Mouse (Mus musculus): ENCODE data around the gene Pnpla3. TPM values are rescaled to one million over a fixed set of nuclear protein-coding genes. Genes with fewer than 3 reads are reported as not detected.

The Pnpla3 gene
- polyA plus RNA-seq (2016; fragmentation: Nextera tagmentation; extraction: Ambion mirVana), result 0.10 and 0.19 TPM in 2 replicates

DNA sequence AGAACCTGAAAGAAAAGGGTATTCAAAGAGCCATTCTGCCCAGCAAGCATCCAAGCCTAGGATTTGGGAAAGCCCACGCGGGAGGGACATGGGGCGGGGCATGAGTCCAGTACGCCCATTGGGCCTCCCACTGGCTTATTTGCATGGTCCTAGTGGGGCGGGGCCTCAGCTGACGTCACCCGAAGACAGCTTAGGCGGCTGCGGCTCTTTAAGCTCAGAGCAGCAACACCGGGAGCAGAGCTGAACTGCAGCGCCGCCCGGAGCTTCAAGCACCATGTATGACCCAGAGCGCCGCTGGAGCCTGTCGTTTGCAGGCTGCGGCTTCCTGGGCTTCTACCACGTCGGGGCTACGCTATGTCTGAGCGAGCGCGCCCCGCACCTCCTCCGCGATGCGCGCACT, at the start of gene Pnpla3:
TSS of gene Pnpla3 (plus strand) at position 238 of the 400 bp plus-strand sequence.
- Histone ChIP-seq H3K4me3 (peak within 1 kb of the TSS; percentile 62), H3K27ac (peak within 1 kb of the TSS; percentile 66), H3K9me3 (replicated peaks) (no peaks in the 10 kb centered on the region), H3K36me3 (no peaks in the 10 kb centered on the region), H3K4me1 (peaks cover 20% of the 10 kb centered on the region), H3K27me3 (ENCODE audit: low read depth, poor library complexity, severe bottlenecking) (peaks cover 22% of the 10 kb centered on the region)
- peak; percentile 92 for DNase-seq (ENCODE audit: low spot score)
- 0% methylated on average over 28 of the region's 28 CpGs for WGBS

DNA sequence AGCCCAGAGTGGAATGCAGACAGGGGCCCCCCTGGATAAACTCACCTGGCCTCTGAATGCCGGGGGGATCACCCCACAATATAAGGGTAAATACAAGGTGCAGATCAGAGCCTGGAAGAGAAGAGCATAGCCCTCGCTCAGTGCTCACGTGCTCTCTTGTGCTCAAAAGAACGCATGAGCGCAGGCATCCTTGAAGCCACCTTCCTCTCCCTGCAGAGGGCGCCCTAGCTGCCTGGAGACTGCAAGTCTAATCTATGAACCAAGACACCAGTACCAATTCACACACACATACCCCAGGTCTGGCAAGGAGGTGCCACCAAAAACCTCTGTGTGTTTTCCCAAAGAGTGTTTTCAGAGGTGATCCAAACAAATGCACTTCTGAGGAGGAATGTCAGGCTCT, 47.0 kb upstream of the Pnpla3 start:
- H3K9me3 ChIP-seq (replicated peaks), result no peaks in the 10 kb centered on the region
- no peaks in the 10 kb centered on the region for H3K4me1 ChIP-seq
- WGBS, result 34% methylated on average over 6 of the region's 6 CpGs
- no peaks in the 10 kb centered on the region for H3K27me3 ChIP-seq (ENCODE audit: low read depth, poor library complexity, severe bottlenecking)
- no peaks in the 10 kb centered on the region for H3K36me3 ChIP-seq
- no peak overlapping the region for H3K27ac ChIP-seq
- no peak overlapping the region for H3K4me3 ChIP-seq
- no peak for DNase-seq (ENCODE audit: low spot score)

DNA sequence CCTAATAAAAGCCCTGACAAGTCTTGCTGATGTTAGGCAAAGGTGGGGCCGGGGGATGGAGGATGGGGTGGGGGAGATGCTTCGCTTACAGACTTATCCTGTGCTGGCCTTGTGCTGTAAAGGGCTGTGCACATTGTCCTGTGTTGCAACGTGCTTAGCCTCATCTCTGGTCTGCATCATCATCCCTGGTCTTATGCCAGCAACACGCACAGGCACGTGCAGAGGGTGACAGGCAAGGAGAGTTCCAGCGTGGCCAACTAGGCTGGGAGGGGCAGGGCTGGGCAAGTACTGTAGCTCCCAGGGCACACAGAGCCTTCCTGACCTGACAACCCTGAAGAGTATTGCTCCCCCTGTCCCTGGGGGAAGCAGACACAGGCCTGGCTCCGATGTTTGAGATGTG, 46.6 kb upstream of the Pnpla3 start:
- no peak for DNase-seq (ENCODE audit: low spot score)
- Histone ChIP-seq H3K9me3 (replicated peaks) (no peaks in the 10 kb centered on the region), H3K27me3 (ENCODE audit: low read depth, poor library complexity, severe bottlenecking) (no peaks in the 10 kb centered on the region), H3K4me3 (no peak overlapping the region), H3K36me3 (no peaks in the 10 kb centered on the region), H3K27ac (no peak overlapping the region), H3K4me1 (no peaks in the 10 kb centered on the region)
- 73% methylated on average over 7 of the region's 7 CpGs for WGBS

DNA sequence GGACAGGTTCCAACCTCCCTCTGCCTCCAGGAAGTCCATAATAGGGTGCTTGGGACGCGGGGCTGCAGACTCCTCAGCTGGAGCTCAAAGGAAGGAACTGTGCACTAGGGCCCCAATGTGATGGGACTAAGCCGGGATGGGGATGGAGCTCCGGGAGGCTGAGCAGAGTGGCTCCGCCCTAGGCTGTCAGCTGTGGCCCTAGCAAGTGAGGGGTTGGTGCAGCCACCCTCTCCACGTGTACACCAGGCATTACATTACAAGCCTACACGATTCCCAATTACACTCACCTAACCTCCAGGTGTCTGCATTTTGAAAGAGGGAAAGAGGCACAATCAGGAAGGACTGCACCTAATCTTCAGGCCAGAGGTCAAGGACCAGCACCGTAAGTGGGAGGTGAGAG, 44.6 kb upstream of the Pnpla3 start, which contains the start of gene Pnpla5:
TSS of gene Pnpla5 (minus strand) at position 101 of the 400 bp plus-strand sequence.
- DNase-seq (ENCODE audit: low spot score), result no peak
- no peak within 1 kb of the TSS for H3K4me3 ChIP-seq
- 75% methylated on average over 8 of the region's 8 CpGs for WGBS

DNA sequence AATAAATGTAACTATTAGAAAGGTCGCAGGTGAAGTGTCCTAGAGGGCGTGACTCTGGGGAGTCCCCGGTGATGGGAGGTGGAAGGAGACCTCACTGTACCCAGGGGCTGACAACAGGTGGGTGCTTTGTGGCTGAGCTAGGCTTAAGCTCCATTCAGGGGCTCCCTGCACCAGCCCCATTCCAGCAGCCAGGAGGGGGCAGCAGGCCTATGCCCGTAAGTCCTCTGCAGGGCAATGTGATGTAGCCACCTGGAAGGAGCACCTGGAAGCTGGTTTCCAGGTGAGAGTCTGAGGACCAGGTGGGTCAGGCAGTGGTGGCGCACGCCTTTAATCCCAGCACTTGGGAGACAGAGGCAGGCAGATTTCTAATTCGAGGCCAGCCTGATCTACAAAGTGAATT, 43.6 kb upstream of the Pnpla3 start:
- H3K9me3 ChIP-seq (replicated peaks), result no peaks in the 10 kb centered on the region
- no peak overlapping the region for H3K27ac ChIP-seq
- H3K27me3 ChIP-seq (ENCODE audit: low read depth, poor library complexity, severe bottlenecking), result no peaks in the 10 kb centered on the region
- 72% methylated on average over 7 of the region's 7 CpGs for WGBS
- no peaks in the 10 kb centered on the region for H3K36me3 ChIP-seq
- H3K4me1 ChIP-seq, result no peaks in the 10 kb centered on the region
- no peak overlapping the region for H3K4me3 ChIP-seq
- DNase-seq (ENCODE audit: low spot score), result no peak

More for the DNA sequence above, 44.6 kb upstream of the Pnpla3 start, which contains the start of gene Pnpla5:
- no peaks in the 10 kb centered on the region for H3K36me3 ChIP-seq
- no peaks in the 10 kb centered on the region for H3K27me3 ChIP-seq (ENCODE audit: low read depth, poor library complexity, severe bottlenecking)
- no peak within 1 kb of the TSS for H3K27ac ChIP-seq
- H3K4me1 ChIP-seq, result no peaks in the 10 kb centered on the region
- no peaks in the 10 kb centered on the region for H3K9me3 ChIP-seq (replicated peaks)

DNA sequence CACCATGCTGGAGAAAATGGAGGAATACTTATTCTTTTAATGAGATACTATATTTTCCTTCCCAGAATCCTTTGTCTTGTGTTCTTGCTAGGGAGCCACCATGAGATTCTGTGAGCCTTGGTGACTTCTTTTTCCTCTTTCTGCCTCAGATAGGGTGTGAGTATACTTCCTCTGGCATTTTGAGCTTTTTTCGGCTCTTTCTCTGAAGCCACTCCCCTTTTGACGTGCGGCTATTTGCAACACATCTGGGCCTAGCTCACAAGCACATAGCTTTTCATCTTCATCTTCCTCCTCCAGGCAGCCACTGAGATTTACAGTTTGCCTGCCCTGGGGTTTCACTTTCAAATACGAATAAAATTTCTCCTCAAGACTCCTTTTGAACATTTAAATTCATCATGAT, 41.2 kb upstream of the Pnpla3 start:
- no peaks in the 10 kb centered on the region for H3K27me3 ChIP-seq (ENCODE audit: low read depth, poor library complexity, severe bottlenecking)
- no peak for DNase-seq (ENCODE audit: low spot score)
- no peaks in the 10 kb centered on the region for H3K9me3 ChIP-seq (replicated peaks)
- no peaks in the 10 kb centered on the region for H3K4me1 ChIP-seq
- no peak overlapping the region for H3K27ac ChIP-seq
- H3K36me3 ChIP-seq, result no peaks in the 10 kb centered on the region
- 72% methylated on average over 4 of the region's 4 CpGs for WGBS
- no peak overlapping the region for H3K4me3 ChIP-seq

DNA sequence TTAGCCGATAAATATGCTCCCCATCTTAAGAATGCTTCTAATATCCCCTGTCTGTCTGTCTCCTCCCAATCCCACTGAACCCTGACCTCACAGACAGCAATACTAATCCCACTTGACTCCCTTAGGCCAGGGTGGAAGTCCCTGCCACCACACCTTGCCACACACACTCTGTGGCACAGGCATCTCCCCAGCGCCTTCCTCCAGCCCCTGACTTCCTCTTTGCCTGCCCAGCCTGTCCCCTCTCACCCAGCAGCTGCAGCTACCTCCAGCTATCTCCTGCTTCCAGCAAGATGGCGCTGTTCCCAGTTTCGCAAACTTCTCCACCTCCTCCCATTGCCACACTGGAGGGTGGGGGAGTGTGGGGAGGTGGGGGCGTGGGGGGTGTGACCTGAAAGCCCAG, 40.8 kb upstream of the Pnpla3 start:
- H3K4me3 ChIP-seq, result no peak overlapping the region
- DNase-seq (ENCODE audit: low spot score), result no peak
- WGBS, result 38% methylated on average over 5 of the region's 5 CpGs

DNA sequence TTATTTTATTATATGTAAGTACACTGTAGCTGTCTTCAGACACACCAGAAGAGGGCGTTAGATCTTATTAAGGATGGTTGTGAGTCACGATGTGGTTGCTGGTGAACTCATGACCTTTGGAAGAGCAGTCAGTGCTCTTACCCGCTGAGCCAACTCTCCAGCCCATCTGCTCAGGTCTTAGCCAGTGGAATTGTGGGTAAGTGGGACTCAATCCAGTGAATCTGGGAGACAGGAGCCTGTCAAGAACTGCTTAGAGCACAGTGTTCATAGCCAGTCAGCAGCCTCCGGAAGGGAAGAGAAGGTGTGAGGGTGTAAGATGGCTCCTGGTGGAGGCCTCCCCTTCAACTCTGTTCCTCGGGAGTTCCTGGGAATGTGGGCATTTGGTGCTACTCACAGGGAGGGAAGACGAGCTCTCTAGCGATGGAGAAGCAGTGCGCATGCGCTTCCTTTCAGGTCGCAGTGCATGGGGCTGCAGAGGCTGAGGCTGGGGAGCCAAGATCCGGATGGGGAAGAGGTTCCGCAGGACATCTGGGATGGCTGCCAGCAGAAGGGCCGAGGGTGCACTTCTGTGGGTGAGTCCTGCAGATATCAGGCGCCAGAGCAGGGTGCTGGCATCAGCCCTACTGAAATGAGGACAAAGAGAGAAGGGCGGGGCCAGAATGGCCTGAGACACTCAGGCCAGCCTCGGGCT, 36.4 kb upstream of the Pnpla3 start:
- WGBS, result 65% methylated on average over 16 of the region's 16 CpGs
- DNase-seq (ENCODE audit: low spot score), result no peak
- H3K36me3 ChIP-seq, result no peaks in the 10 kb centered on the region

More for the DNA sequence above, 40.8 kb upstream of the Pnpla3 start:
- Histone ChIP-seq H3K36me3 (no peaks in the 10 kb centered on the region), H3K27ac (no peak overlapping the region), H3K4me1 (no peaks in the 10 kb centered on the region), H3K9me3 (replicated peaks) (no peaks in the 10 kb centered on the region), H3K27me3 (ENCODE audit: low read depth, poor library complexity, severe bottlenecking) (no peaks in the 10 kb centered on the region)

DNA sequence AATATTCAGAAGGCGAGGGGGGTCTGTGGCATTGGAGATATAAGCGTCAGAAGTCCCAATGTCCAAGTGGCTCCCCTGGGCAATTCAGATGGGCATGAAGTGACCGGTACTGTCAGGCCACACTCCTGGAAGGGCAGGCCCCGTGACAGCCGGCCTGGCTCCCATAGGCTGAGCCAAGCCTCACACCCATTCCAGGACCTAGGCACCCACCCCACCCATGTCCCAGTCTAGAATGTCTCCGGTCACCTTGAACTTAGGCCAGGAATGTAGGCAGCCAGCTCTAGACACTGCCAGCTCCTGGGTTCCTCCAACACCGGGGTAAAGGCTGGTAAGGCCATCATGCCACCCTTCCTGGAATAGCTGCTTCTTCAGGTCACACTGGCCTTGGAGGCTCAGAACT, 35.7 kb upstream of the Pnpla3 start:
- WGBS, result 95% methylated on average over 7 of the region's 7 CpGs
- H3K4me1 ChIP-seq, result no peaks in the 10 kb centered on the region
- DNase-seq (ENCODE audit: low spot score), result no peak
- no peak overlapping the region for H3K4me3 ChIP-seq
- H3K27me3 ChIP-seq (ENCODE audit: low read depth, poor library complexity, severe bottlenecking), result no peaks in the 10 kb centered on the region
- H3K27ac ChIP-seq, result no peak overlapping the region
- no peaks in the 10 kb centered on the region for H3K36me3 ChIP-seq
- H3K9me3 ChIP-seq (replicated peaks), result no peaks in the 10 kb centered on the region

More for the DNA sequence above, 36.4 kb upstream of the Pnpla3 start:
- H3K27me3 ChIP-seq (ENCODE audit: low read depth, poor library complexity, severe bottlenecking), result no peaks in the 10 kb centered on the region
- H3K4me1 ChIP-seq, result no peaks in the 10 kb centered on the region
- no peak overlapping the region for H3K27ac ChIP-seq
- no peaks in the 10 kb centered on the region for H3K9me3 ChIP-seq (replicated peaks)
- H3K4me3 ChIP-seq, result no peak overlapping the region

DNA sequence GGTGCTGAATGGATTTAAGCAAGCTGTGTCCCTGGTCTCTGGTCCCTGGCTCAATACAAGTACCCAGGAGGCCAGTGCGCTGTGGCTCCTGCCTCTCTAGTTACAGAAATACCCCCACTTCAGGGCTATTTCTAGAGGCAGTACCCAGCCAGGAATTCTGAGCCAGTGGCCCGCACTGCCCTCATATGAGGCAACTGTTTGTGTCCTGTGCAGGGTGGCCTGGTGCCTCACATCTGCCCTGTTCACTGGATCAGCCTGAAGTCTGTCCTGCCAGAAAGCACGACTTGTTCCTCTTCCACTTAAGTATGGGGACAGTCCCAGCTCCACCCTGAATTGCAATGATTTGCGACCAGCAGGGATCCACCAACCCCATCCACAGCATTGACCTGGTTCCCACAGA, 34.2 kb upstream of the Pnpla3 start:
- no peak for DNase-seq (ENCODE audit: low spot score)
- Histone ChIP-seq H3K4me3 (no peak overlapping the region), H3K27me3 (ENCODE audit: low read depth, poor library complexity, severe bottlenecking) (no peaks in the 10 kb centered on the region), H3K27ac (no peak overlapping the region), H3K9me3 (replicated peaks) (no peaks in the 10 kb centered on the region), H3K36me3 (no peaks in the 10 kb centered on the region), H3K4me1 (no peaks in the 10 kb centered on the region)
- 71% methylated on average over 4 of the region's 4 CpGs for WGBS

DNA sequence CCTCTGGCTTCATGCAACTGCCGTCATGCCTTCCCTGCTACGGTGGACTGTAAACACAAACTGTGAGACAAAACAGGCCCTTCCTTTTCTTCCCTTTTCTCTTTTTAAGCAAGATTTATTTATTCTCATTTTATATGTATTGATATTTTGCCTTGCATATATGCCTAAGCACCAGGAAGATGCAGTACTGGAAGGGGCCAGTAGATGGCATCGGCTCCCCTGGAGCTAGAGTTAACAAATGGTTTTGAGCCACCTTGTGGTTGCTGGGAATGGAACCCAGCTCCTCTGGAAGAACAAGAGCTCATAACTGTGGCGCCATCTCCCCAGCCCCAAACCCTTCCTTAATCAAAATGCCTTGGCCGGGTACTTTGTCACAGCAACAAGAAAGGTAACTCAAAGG, 32.2 kb upstream of the Pnpla3 start:
- peak; percentile 64 for DNase-seq (ENCODE audit: low spot score)
- H3K4me3 ChIP-seq, result no peak overlapping the region

DNA sequence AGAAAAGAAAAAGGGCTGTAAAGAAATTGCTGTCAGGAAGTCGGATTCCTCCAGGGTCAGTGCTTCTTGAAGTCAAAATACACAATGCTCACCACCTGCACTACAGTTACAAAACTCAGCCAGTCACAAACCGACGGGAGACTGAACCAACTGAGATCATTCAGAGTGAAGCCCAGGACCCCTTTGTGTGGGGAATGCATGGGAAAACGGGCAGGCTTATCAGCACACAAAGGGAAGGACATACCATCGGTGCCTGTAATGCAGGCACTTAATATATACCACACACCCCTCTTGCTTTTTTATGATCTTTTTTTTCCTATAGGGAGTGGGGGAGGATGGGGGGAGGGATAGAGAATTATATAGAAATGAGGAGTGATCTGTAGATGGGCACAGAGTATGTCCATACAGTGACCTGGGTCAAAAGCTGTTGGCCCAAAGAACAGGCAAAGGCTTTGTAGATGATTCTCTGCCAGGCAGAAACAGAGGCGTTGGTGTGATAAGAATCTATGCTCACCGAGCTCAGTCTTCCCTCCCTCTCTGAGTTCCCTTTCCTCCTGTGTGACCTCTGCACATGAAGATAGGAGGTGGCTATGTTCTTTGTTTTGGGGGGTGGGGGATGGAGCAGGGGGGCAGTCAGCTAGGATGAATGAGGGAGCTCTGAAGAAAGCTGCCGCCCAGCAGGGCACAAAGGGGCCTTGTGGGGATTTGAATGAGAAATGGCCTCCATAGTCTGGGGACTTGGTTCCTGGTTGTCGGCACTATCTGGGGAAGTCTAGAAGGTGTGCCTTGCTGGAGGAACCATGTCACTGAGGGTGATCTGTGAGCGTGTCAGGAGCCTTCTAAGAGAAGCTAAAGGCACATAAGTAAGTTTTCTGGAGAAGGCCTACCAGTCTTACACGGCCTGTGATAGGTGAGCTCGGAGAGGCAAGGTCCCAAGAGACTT, 30.9 kb upstream of the Pnpla3 start:
- Histone ChIP-seq H3K36me3 (no peaks in the 10 kb centered on the region), H3K4me1 (no peaks in the 10 kb centered on the region), H3K4me3 (no peak overlapping the region), H3K9me3 (replicated peaks) (no peaks in the 10 kb centered on the region), H3K27me3 (ENCODE audit: low read depth, poor library complexity, severe bottlenecking) (no peaks in the 10 kb centered on the region), H3K27ac (no peak overlapping the region)
- WGBS, result 64% methylated on average over 12 of the region's 12 CpGs
- DNase-seq (ENCODE audit: low spot score), result no peak

More for the DNA sequence above, 32.2 kb upstream of the Pnpla3 start:
- Histone ChIP-seq H3K36me3 (no peaks in the 10 kb centered on the region), H3K9me3 (replicated peaks) (no peaks in the 10 kb centered on the region), H3K4me1 (no peaks in the 10 kb centered on the region), H3K27ac (no peak overlapping the region), H3K27me3 (ENCODE audit: low read depth, poor library complexity, severe bottlenecking) (no peaks in the 10 kb centered on the region)
- 69% methylated on average over 5 of the region's 5 CpGs for WGBS

DNA sequence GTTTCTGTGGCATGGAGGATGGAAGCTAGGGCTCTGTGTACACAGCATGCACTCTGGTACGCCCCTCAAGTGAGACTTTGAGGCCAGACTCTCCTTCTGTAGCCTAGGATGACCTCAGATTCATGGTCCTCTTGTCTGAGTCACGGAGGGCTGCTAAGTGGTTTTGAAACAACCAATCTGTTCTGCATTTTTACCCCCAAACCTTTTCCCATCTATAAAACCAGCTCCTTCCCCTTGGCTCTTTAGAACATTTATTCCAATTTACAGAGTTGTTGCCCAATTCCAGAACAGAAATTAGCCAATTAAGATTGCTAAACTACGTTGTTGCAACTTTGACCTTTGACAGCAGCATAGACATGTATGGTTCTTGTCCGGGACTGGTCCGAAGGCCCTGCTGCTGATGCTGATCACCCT, 28.0 kb upstream of the Pnpla3 start:
- WGBS, result 85% methylated on average over 5 of the region's 5 CpGs
- Histone ChIP-seq H3K4me1 (no peaks in the 10 kb centered on the region), H3K9me3 (replicated peaks) (no peaks in the 10 kb centered on the region), H3K27me3 (ENCODE audit: low read depth, poor library complexity, severe bottlenecking) (no peaks in the 10 kb centered on the region), H3K36me3 (no peaks in the 10 kb centered on the region), H3K27ac (no peak overlapping the region), H3K4me3 (no peak overlapping the region)
- no peak for DNase-seq (ENCODE audit: low spot score)

Measured in limb, embryonic 10.5 days (tissue).